Mouse (Mus musculus) midbrain, embryonic 16.5 days (tissue): Measurements from ENCODE around the gene Ankrd53. TPM values are rescaled to one million over a fixed set of nuclear protein-coding genes. Genes with fewer than 3 reads are reported as not detected.
A peak's percentile ranks its signal among the peaks of the same experiment; 100 is the strongest.

ENCODE experiments used
- ATAC-seq: fragments of 200-750 bp; cut with Nextera tagmentation; 2 replicates; pipeline ENCODE4 v1.8.0; 2017; ENCODE audit warnings: moderate TSS enrichment
- H3K27ac ChIP-seq: fragments of 300-500 bp; sonication (generic); 2 replicates; pipeline ENCODE4 v1.5.1; 2014; ENCODE audit warnings: mild to moderate bottlenecking, low read length, mixed read lengths
- H3K27me3 ChIP-seq: fragments of 300-500 bp; sonication (generic); 2 replicates; pipeline ENCODE4 v1.6.1; 2014; ENCODE audit warnings: low read depth, low read length, mixed read lengths; ENCODE audit not compliant: control insufficient read depth, insufficient read depth
- H3K36me3 ChIP-seq: fragments of 300-500 bp; sonication (generic); 2 replicates; pipeline ENCODE4 v1.6.1; 2014; ENCODE audit warnings: mild to moderate bottlenecking, low read length, moderate library complexity, mixed read lengths; ENCODE audit not compliant: control insufficient read depth, insufficient read depth
- H3K4me1 ChIP-seq: fragments of 300-500 bp; sonication (generic); 2 replicates; pipeline ENCODE4 v1.6.1; 2014; ENCODE audit warnings: mild to moderate bottlenecking, low read length, mixed read lengths; ENCODE audit not compliant: control insufficient read depth, insufficient read depth
- H3K4me2 ChIP-seq: fragments of 300-500 bp; sonication (generic); 2 replicates; pipeline ENCODE4 v1.6.1; 2014; ENCODE audit warnings: mild to moderate bottlenecking, low read length, mixed read lengths
- H3K4me3 ChIP-seq: fragments of 300-500 bp; sonication (generic); 2 replicates; pipeline ENCODE4 v1.5.1; 2014; ENCODE audit warnings: low read depth, mild to moderate bottlenecking, low read length, moderate library complexity, mixed read lengths
- H3K9ac ChIP-seq: fragments of 300-500 bp; sonication (generic); 2 replicates; pipeline ENCODE4 v1.6.1; 2014; ENCODE audit warnings: low read depth, low read length, mixed read lengths
- H3K9me3 ChIP-seq: fragments of 300-500 bp; sonication (generic); replicated peaks from 2 replicates; pipeline ENCODE4 v1.6.1; 2014; ENCODE audit warnings: mild to moderate bottlenecking, low read length, mixed read lengths; ENCODE audit not compliant: control insufficient read depth, poor library complexity, severe bottlenecking
- WGBS: fragments of 180-500 bp; shearing (Covaris S2); extraction: QIAGEN DNeasy Blood & Tissue Kit; methylation state at CpG from one replicate; pipeline ENCODE4 v1.1.7; 2014; 5-methylcytosine and 5-hydroxymethylcytosine counted together
- polyA plus RNA-seq: library from polyadenylated mRNA; unstranded; fragments of >200 nt; fragmentation: Nextera tagmentation; extraction: Ambion mirVana; gene quantifications from 2 replicates; pipeline ENCODE4 v1.2.1, GENCODE M21; 2015

Gene Ankrd53
- polyA plus RNA-seq, 1 experiment from 2014 or later: 0.29 TPM

DNA sequence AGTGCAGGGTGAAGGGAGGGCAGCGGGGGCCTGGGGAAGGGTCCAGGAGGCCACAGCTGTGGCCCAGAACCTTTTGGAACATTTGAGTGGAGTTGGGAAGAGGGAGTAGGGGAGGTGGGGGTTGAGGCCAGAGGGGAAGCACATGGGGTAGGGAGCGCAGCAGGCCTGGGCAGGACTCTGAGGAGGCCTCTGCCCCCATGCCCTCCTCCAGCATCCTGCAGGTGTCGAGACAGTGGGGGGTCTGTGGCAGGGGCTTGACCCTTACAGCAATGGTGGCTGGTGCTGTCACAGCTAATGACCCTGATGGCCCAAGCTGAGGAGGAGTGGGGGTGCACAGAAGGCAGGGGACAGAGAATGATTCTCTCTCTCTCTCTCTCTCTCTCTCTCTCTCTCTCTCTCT is 13.2 kb upstream of the Ankrd53 start:
- Histone ChIP-seq H3K9ac (no peak overlapping the region), H3K27ac (no peak overlapping the region), H3K27me3 (no peaks in the 10 kb centered on the region; the same call in 1 of the 2 replicates), H3K4me3 (no peak overlapping the region), H3K36me3 (no peaks in the 10 kb centered on the region), H3K4me1 (no peaks in the 10 kb centered on the region), H3K4me2 (no peak overlapping the region), H3K9me3 (no peaks in the 10 kb centered on the region)
- 58% methylated on average over 3 of the region's 3 CpGs for WGBS
- no peak for ATAC-seq

DNA sequence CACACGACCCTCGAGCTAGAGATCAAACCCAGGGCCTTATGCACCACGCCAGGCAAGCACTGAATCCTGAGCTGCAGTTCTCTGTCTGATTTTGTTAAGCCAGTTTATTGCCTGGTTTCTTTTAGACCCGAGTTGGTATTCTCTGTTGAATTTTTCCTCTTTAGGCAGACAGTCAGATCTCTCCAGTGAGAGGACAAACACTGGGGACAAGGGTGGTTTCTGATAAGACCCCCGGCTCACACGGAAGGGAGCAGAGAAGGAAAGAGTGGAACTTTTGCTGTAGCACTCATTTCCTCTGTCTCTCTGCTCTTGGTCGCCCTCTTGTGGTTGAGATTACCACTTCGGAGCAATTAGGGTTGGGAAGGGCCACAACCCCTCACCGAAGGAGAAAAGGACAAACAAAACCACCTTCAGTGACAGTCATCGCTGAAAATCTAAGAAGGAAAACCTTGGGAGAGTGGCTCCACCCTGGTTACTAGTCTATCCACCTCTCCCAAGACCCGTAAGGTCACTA is 12.2 kb upstream of the Ankrd53 start:
- H3K27me3 ChIP-seq: no peaks in the 10 kb centered on the region; the same call in none of the 2 replicates
- no peaks in the 10 kb centered on the region for H3K36me3 ChIP-seq
- H3K9ac ChIP-seq: no peak overlapping the region; the same call in 1 of the 2 replicates
- no peak overlapping the region for H3K4me3 ChIP-seq
- ATAC-seq: no peak
- 0 out of 2 replicates have a peak overlapping the region, but pooled peaks have one; percentile 10 for H3K4me2 ChIP-seq
- H3K9me3 ChIP-seq: no peaks in the 10 kb centered on the region
- WGBS: 10% methylated on average over 11 of the region's 11 CpGs
- H3K27ac ChIP-seq: no peak overlapping the region
- no peaks in the 10 kb centered on the region for H3K4me1 ChIP-seq

DNA sequence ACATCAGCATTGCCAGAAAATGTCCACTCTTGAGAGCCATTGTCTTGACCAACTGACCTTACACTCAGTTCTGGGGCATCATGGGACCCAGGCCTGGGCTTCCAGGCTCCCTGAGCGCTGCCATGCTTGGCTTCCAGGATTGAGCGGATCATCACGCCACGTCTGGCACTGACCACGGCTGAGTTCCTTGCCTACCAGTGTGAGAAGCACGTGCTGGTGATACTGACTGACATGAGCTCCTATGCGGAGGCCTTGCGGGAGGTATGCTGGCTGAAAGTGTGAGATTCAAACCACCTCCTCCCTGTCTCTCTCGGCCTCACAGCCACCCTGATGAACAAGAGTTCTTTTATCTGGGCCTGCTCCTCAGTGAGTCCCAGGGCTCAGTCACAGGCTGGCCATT is 6.4 kb upstream of the Ankrd53 start:
- WGBS: 73% methylated on average over 9 of the region's 9 CpGs
- Histone ChIP-seq H3K4me3 (no peak overlapping the region), H3K9ac (no peak overlapping the region), H3K27ac (no peak overlapping the region), H3K9me3 (no peaks in the 10 kb centered on the region), H3K4me2 (no peak overlapping the region), H3K27me3 (peaks cover 31% of the 10 kb centered on the region), H3K4me1 (peaks cover 5% of the 10 kb centered on the region; the same call in 1 of the 2 replicates), H3K36me3 (no peaks in the 10 kb centered on the region)
- ATAC-seq: no peak

DNA sequence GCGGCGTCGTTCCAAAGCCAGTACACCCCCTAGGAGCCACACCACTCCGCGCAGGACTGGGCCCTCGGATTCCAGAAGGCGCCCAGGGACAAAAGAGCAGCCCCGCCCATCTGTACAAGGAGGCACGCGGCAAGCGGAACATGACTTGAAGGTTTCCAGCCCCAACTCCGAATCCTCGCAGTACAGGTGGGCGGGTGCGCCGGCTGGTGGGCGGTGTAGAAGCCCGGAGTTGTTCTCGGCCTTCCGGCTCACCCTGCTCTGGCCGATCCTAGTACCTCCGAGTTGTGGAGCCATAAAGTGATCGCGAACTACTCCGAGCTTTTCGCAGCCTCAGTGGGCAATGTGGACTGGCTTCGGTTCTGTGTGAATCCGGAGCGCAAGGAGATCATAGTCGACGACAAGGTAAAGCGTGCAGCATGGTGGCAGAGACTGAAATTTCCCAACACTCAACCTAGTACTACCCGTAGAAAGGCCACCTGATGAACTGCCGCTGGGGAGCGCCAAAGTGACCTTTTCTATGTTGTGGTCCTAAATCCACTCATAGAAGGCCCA is 512 bp downstream of the Ankrd53 start:
- ATAC-seq: 0 out of 2 replicates have a peak, but pooled peaks have one; percentile 29
- Histone ChIP-seq H3K4me1 (peaks cover 9% of the 10 kb centered on the region; the same call in 1 of the 2 replicates), H3K9me3 (no peaks in the 10 kb centered on the region), H3K4me3 (peak overlapping the region; percentile 5; the same call in 1 of the 2 replicates), H3K27ac (no peak overlapping the region), H3K9ac (no peak overlapping the region), H3K4me2 (peak overlapping the region; percentile 37), H3K27me3 (peaks cover 40% of the 10 kb centered on the region), H3K36me3 (no peaks in the 10 kb centered on the region; the same call in 1 of the 2 replicates)
- 3% methylated on average over 35 of the region's 35 CpGs for WGBS

DNA sequence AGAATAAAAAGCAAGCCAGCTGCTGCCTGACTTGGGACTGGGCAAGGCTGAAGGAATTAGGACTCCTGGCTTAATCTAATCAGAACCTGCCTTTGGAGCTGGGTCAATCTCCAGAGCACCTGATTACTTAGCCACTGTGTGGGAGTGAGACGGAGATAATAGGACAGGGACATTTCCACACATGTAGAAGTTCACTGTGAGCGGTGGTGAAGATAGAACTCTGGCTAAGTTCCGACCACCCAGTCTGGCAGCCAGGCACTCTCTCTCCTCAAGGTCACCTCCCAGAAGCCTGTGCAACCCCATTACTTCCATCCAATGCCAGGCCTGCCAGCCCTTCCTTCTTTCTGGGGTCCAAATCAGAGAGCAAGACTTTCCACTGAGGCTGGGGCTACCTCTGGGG is 4.5 kb downstream of the Ankrd53 start:
- no peaks in the 10 kb centered on the region for H3K9me3 ChIP-seq
- no peak overlapping the region for H3K9ac ChIP-seq
- no peak overlapping the region for H3K4me3 ChIP-seq
- H3K4me1 ChIP-seq: peaks cover 4% of the 10 kb centered on the region; the same call in 1 of the 2 replicates
- H3K27ac ChIP-seq: no peak overlapping the region
- ATAC-seq: no peak
- no peak overlapping the region for H3K4me2 ChIP-seq
- H3K36me3 ChIP-seq: peaks cover 3% of the 10 kb centered on the region
- WGBS: 95% methylated on average over 3 of the region's 3 CpGs
- H3K27me3 ChIP-seq: peaks cover 18% of the 10 kb centered on the region

DNA sequence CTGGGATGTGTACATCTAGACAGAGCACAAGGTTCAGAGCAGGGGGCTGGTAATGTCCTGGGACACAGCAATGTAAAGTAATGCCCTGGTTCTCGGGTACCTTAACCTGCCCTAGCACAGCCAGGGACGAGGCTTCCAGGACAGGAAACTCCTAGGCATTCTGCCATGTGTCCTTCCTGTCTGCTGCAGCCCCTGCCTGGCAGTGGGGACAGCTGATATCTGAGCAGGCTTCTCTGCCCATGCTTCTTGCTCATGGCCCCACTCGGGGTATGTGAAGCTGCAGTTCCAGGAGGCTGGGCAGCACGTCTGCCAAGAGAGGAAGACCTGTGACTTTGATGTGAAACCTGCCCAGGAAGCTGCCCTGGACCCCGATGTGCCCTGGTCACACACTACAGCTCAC is 6.0 kb downstream of the Ankrd53 start:
- H3K4me2 ChIP-seq: no peak overlapping the region
- no peak overlapping the region for H3K27ac ChIP-seq
- no peak overlapping the region for H3K4me3 ChIP-seq
- peaks cover under 1% of the 10 kb centered on the region; the same call in 1 of the 2 replicates for H3K4me1 ChIP-seq
- no peak overlapping the region for H3K9ac ChIP-seq
- H3K36me3 ChIP-seq: peaks cover 3% of the 10 kb centered on the region
- 85% methylated on average over 5 of the region's 5 CpGs for WGBS
- no peak for ATAC-seq
- peaks cover 11% of the 10 kb centered on the region for H3K27me3 ChIP-seq
- no peaks in the 10 kb centered on the region for H3K9me3 ChIP-seq

DNA sequence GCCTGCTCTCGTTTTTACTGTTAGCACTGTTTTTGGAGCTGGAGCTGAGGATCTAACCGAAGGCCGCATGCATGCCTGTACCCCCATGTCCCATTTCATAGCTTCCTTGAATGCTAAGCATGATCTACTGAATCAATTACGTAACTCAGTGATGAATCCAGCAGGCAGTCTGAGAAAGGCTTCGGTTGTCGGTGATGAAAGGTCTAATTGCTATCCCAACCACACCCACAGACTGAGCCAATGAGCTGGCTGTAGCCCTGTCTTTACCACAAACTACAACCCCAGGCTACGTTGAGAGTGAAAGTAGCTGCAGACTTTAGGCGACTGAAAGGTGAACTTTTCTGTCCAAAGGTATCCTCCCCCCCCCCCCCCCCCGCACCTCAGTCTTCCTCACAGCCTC is 11.7 kb downstream of the Ankrd53 start:
- H3K36me3 ChIP-seq: no peaks in the 10 kb centered on the region; the same call in 1 of the 2 replicates
- no peak overlapping the region; the same call in 1 of the 2 replicates for H3K4me3 ChIP-seq
- 71% methylated on average over 9 of the region's 9 CpGs for WGBS
- H3K27me3 ChIP-seq: no peaks in the 10 kb centered on the region
- no peaks in the 10 kb centered on the region for H3K9me3 ChIP-seq
- H3K4me1 ChIP-seq: peaks cover 20% of the 10 kb centered on the region
- no peak overlapping the region for H3K9ac ChIP-seq
- peak overlapping the region; percentile 88; the same call in 1 of the 2 replicates for H3K4me2 ChIP-seq
- no peak for ATAC-seq
- no peak overlapping the region for H3K27ac ChIP-seq

DNA sequence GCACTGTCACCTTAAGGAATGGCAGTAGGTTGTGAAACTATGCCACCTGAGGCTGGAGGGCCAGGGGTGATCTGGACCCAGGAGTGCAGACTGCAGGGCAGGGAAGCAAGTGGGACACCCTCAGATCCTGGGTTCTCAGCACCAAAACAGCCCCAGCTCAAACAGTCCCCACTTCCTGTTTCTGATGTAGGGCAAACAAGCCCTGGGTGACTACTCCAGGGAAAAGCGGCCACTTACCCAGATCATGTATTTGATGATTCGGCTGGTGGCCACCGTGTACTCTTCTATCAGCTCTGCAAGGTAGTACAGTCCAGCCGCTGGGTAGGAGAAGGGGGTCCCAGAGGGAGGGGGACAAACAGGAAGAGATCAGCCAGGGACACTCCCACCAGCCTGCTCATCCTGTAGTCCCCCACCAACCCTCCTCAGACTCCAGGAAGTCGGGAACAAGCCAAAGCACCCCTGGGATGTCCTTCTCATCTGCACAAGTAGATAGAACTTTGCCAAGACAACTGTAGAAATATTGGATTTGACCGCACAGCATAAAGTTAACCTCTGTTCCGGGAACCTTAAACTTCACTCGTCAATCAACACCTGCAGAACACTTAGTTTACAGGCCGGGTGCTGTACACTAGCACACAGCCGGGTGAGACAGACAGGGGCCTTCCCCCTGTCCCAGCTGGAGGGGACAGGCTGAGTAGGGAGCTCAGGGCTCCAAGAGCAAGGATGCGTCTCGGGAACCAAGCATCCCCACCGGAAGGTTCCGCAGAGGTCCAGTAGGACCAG is 12.5 kb downstream of the Ankrd53 start:
- Histone ChIP-seq H3K36me3 (no peaks in the 10 kb centered on the region; the same call in 1 of the 2 replicates), H3K4me3 (peak overlapping the region; percentile 91), H3K9ac (peak overlapping the region; percentile 95), H3K27ac (peak overlapping the region; percentile 82), H3K27me3 (no peaks in the 10 kb centered on the region), H3K4me2 (peak overlapping the region; percentile 88), H3K4me1 (peaks cover 20% of the 10 kb centered on the region), H3K9me3 (no peaks in the 10 kb centered on the region)
- peak; percentile 64; the same call in 1 of the 2 replicates for ATAC-seq
- WGBS: 2% methylated on average over 14 of the region's 14 CpGs
